Mouse (Mus musculus): ENCODE measurements around the gene Dpysl5.
"Not testable (repeated sequence)": the region's sequence is repeated elsewhere in the genome, so short reads cannot be mapped to it uniquely, and the experiment has no call there.

The Dpysl5 gene

GRCm38 (mm10) chr5:30711147-30712001 is at the start of gene Dpysl5:
TSS of gene Dpysl5 (plus strand) at chr5:30711564.
- in situ Hi-C loops (cut with MboI): no loop called here

- in situ Hi-C loops (cut with MboI): no loop called here
Observed at GRCm38 (mm10) chr5:30665360-30665759, 46.0 kb upstream of the Dpysl5 start.

DNA sequence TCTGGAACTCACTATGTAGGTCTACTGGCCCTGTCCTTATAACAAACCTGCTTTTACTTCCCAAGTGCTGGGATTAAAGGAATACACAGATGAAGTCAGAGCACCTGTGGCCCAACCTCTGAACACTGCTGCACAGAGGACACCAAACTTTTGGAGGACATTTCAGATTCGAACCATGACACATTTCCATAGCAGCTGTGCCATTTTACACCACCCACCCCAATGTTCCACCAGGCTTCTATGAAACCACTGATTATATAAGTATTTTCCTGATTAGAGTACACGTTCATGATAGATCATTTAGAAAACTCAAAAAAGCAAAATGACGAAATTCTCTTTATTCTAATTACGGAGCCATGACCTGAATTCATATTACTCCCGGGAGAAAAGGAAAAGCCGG is 45.4 kb upstream of the Dpysl5 start:
- in situ Hi-C loops (cut with MboI): no loop called here

- in situ Hi-C loops (cut with MboI): no loop called here
Observed at GRCm38 (mm10) chr5:30666391-30667195, 44.8 kb upstream of the Dpysl5 start, which contains the start of gene Cenpa. TSS of gene Cenpa (plus strand) at chr5:30666777.

DNA sequence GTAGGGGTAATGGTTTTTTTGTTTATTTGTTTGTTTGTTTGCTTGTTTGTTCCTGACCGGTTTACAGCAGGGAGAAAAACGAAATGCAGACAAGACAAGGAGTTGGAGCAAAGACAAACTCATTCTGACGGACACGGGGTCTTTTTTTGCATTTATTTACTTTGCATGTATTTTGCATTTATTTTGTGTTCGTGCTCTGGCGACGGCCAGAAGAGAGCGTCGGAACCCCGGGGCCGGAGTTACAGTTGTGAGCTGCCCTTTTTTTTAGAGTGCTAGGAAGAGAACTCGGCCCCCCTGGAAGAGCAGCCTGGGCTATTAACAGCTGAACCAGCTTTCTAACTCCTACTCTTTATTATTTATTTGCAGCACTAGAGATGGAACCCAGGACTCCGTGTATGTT is 44.1 kb upstream of the Dpysl5 start:
- in situ Hi-C loops (cut with MboI): no loop called here

DNA sequence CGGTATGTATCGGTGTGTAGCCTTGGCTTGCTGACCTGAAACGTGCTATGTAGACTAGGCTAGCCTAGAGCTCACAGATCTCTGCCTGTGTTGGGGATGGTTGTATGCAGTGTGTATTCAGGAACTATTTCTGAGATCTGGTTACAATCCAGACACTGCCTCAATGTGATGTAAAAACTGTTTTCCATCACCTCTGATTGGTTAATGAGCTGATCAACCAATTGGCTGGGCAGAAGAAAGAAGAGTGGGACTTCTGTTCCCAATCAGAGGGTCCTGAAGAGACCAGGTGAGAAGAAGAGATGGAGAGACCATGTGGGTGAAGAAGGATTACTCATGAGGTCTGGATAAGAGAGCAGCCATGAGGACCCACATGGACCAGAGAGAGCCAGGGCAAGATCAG is 43.7 kb upstream of the Dpysl5 start:
- in situ Hi-C loops (cut with MboI): no loop called here

- in situ Hi-C loops (cut with MboI): no loop called here
Observed at GRCm38 (mm10) chr5:30668637-30669495, 42.5 kb upstream of the Dpysl5 start.

- in situ Hi-C loops (cut with MboI): no loop called here
Observed at GRCm38 (mm10) chr5:30669496-30669830, 41.9 kb upstream of the Dpysl5 start.

- in situ Hi-C loops (cut with MboI): no loop called here
Observed at GRCm38 (mm10) chr5:30670091-30670490, 41.3 kb upstream of the Dpysl5 start.

GRCm38 (mm10) chr5:30674001-30674400 is 37.4 kb upstream of the Dpysl5 start:
- in situ Hi-C loops (cut with MboI): no loop called here

DNA sequence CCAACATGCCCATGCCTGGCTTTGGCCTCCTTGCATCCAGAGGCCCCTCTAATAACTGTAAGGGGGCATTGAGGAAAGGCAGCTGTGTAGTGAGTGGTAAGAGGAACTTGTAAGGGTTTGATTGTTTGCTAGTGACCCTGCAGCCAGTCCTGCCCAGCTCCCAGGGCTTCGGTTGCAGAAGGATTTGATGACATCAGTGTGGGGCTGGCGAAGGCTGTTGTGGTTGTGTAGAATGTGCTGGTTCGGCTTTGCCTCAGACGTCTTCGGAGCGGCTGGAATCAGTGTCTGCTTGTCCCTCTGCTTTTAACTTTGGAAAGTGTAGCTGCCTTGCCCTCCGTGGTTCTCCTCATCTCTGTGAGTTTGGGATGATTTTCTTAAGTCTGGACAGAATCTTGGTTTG is 34.6 kb upstream of the Dpysl5 start:
- in situ Hi-C loops (cut with MboI): no loop called here

GRCm38 (mm10) chr5:30678069-30678468 is 33.3 kb upstream of the Dpysl5 start:
- in situ Hi-C loops (cut with MboI): not testable (repeated sequence)

GRCm38 (mm10) chr5:30678722-30679296 is 32.6 kb upstream of the Dpysl5 start:
- in situ Hi-C loops (cut with MboI): no loop called here

DNA sequence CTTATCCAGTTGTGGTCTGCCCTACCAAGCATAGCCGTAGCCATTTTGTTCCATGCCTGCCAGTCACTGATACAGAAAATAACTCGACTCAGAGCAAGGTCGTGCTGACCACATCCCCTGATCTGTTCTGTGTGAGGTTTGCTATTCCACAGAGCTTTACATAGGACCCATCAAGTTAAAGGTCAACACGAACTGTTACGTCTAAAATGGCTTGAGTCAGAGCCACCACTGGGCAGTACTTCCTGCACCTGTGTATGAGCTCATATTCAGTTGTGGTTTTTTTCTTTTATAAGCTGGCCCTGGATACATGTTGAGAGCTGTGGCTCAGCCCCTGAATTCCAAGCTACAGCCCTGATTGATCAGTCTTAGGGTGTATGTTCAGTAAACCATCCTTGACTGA is 31.8 kb upstream of the Dpysl5 start:
- in situ Hi-C loops (cut with MboI): no loop called here

GRCm38 (mm10) chr5:30681970-30682369 is 29.4 kb upstream of the Dpysl5 start:
- in situ Hi-C loops (cut with MboI): no loop called here

- in situ Hi-C loops (cut with MboI): no loop called here
Observed at GRCm38 (mm10) chr5:30682967-30683600, 28.3 kb upstream of the Dpysl5 start.

- in situ Hi-C loops (cut with MboI): no loop called here
Observed at GRCm38 (mm10) chr5:30683993-30684392, 27.4 kb upstream of the Dpysl5 start.

DNA sequence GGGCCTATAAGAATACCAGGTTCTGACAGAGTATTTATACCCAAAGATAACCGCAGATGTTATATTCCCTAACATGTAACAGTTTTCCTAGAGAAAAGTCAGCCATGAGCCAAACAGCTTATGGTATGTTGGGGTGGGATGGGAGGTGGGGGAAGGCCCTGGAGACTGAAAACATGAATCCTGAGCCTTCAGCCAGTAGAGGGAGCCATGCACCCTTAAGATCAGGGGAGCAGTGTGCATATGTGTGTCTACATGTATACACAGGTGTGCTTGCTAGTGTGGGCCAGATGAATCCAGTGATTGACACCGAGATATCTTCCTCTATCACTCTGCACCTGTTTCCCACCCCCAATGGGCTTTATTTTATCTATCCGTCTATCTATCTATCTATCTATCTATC is 24.6 kb upstream of the Dpysl5 start:
- in situ Hi-C loops (cut with MboI): no loop called here

DNA sequence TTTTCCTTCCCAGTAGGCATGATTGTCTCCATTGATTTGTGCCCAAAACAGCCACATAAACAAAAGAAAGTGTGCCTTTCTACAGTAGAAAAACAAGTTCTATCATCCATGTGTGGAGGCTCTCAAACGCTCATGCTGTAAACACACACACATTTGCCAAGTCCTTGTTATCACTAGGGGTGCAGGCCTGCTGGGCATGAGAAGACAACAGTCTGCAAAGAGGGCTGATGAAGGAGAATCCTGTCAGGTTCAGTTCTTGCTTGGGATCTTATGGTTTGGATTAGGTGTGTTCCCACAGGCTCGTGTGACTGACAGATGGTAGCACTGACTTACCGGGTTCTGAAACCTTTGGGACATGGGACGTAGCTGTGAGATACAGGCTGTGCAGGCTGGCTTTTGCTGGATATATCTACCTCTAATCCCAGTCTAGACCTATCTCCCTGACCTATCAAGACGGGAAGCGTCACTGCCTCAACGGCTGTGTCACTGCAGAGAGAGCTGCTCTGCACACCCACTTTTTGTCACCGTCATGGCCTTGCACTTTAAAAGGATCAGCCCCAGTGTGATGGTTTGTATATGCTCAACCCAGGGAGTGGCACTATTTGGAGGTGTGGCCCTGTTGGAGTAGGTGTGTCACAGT is 10.9 kb upstream of the Dpysl5 start:
- in situ Hi-C loops (cut with MboI): no loop called here

DNA sequence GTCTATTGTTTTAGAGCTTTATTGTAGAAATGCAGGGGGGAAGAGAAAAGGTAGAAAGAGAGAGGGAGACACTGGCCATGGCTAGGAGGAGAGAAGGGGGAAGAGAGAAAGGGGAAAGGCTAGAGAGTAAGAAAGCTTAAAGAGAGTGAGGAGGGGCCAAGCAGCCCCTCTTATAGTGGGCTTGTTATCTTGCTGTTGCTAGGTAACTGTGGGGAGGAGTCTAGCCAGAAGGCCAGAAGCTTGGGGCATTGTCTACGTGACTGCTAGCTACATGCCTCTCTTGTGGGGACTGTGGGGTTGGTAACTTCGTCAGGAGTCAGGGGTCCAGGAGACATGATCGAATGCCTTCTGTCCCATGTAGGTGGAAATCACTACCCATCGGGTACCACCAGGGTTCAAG is 10.0 kb upstream of the Dpysl5 start:
- in situ Hi-C loops (cut with MboI): not testable (repeated sequence)

- in situ Hi-C loops (cut with MboI): no loop called here
Observed at GRCm38 (mm10) chr5:30701866-30702265, 9.5 kb upstream of the Dpysl5 start.

All from mature B cell (primary cell).